Mouse (Mus musculus): ENCODE data around the gene Fam90a1b.
"Not testable (repeated sequence)": the region's sequence is repeated elsewhere in the genome, so short reads cannot be mapped to it uniquely, and the experiment has no call there.

The Fam90a1b gene

DNA sequence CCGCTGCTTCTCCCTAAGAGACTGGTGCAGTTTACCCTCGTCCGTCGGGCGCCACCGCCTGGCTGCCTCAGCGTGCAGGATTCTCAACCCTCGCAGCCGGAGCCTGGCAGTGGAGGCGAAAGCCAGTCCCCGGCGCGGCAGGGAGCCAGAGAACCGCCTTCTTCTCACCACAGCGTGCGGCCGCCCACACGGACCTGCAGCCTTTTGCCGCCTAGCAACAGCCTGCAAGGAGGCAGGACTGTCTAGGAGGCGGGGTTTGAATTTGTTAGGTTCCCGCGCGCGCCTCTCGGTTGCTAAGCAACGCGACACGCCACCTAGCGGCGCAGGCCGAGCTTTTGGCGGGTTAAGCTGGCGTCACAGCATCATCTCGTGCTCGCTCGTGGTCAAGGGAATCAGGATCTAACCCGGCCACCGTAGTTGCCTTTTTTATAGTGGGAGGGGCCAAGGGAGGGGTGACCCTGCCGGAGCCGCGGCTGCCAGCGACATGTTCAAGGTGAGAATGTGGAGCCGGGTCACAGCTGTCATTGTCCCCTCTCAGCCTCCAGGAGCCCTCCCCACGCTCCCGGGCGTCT is at the start of gene Fam90a1b, which contains the start of gene Apoo:
Gene Fam90a1b (minus strand): TSS at position 108 of the 572 bp plus-strand sequence.
Gene Apoo (plus strand): TSS at position 448 of the 572 bp plus-strand sequence.
- ChIA-PET POLR2A (interaction anchor here in 3 of 4 experiments (0.6 to 2.2 kb wide), 11 partner anchors 11 to 535 kb away, joined by 3 to 23 read pairs (median 3); partner anchors contain the start of genes Maged1 (in 2 of the 3), Eif2s3x (in 1 of the 3) and Pdk3 (in 1 of the 3)), CTCF (interaction anchor here in 3 of 4 experiments (0.6 to 1.3 kb wide), 8 partner anchors 19 to 379 kb away, joined by 3 to 7 read pairs (median 4); partner anchors contain the start of gene Maged1 (in 1 of the 3))

DNA sequence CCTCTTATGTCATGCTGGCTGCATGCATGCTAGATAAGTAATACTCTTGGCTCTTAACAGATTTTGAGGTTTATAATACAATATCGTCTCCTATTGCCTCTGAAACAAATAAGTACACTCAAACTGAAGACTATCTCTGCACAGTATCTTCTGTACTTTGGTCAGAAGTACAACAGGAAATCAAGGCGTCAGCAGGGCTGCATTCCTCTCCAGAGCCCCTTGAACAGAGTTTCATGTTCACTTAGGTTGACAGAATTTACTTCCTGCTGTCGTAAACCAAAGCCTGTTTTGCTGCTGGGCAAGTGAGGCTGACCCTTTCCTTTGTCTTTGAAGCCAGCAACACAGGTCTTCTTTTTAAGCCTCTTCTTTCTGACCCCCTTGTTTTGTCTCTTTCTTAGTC is 42.4 kb upstream of the Fam90a1b start:
- CTCF ChIA-PET, result no interaction called here
- POLR2A ChIA-PET, result no interaction called here

DNA sequence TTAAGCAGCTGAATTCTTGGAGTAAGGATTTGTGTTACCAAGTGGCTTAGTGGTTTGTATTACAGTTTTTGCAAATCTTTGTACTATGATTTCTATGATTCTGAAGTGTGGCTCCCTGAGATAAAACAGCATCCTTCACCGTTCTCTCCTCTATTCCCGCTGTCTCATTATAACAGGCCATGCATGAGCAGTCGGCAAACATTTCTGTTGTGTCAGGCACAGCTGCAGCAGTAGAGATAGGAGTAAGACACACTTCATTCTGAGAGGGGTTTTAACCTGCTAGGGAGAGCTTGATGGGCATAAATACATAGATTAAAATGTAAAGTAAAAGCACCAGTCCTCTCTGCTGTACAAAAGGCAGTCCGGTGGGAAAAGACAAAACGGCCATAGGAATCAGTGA is 12.2 kb upstream of the Fam90a1b start:
- CTCF ChIA-PET, result no interaction called here

DNA sequence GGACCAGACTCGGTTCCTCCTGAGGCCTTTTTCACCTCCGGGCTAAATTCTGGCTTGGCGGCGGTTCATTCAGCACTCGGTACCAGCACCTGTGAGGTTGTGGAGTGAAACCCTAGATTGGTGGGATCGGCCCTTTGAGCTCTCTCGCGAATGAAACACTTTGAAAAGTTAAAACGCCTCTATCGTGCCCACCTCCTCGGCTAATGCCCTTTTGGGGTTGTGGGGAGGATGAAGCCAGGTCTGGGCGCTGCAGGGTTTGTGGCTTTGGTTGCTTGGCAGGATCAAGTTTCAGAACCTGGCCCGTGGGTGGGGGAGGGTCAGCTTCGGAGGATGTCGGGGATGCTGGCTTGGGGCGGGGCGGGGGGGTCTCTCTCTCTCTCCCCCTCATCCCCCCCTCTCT is 671 bp upstream of the Fam90a1b start:
- ChIA-PET POLR2A (interaction anchor here in 3 of 4 experiments (0.6 to 2.2 kb wide), 9 partner anchors 11 to 535 kb away, joined by 3 to 23 read pairs (median 4); partner anchors contain the start of genes Maged1 (in 2 of the 3), Eif2s3x (in 1 of the 3) and Pdk3 (in 1 of the 3)), CTCF (interaction anchor here in 3 of 4 experiments (0.6 to 1.3 kb wide), 8 partner anchors 19 to 379 kb away, joined by 3 to 7 read pairs (median 4); partner anchors contain the start of gene Maged1 (in 1 of the 3))

More for the DNA sequence above, 12.2 kb upstream of the Fam90a1b start:
- POLR2A ChIA-PET, result interaction anchor here in 3 of 4 experiments (0.7 to 1.3 kb wide), 4 partner anchors 9 to 163 kb away, joined by 3 read pairs; partner anchors contain the start of genes Apoo (in 2 of the 3), Fam90a1b (in 1 of the 3) and Maged1 (in 1 of the 3)

DNA sequence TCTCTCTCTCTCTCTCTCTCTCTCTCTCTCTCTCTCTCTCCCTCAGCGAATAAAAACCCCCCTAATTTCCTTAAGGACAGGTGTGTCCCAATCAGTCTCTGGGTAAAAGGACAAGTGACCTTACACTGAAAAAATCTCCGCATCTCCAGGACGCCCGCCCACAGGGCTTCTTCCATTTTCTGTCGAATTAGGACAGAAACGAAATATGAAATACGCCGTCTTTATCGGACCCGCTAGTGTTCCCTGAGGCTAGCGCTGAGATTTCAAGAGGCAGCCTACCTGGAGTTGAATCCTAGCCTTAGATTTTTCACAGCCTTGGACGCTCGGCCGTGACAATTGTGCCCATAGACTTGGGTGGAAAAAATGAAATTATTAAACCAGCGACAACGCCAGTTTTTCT is 548 bp downstream of the Fam90a1b start:
- POLR2A ChIA-PET, result interaction anchor here in 2 of 4 experiments (0.7 kb wide), 2 partner anchors 75 to 87 kb away, joined by 3 read pairs; no protein-coding TSS in a partner anchor
- CTCF ChIA-PET, result interaction anchor here in 2 of 4 experiments (0.6 to 1.1 kb wide), 4 partner anchors 20 to 168 kb away, joined by 3 to 7 read pairs (median 4); no protein-coding TSS in a partner anchor

DNA sequence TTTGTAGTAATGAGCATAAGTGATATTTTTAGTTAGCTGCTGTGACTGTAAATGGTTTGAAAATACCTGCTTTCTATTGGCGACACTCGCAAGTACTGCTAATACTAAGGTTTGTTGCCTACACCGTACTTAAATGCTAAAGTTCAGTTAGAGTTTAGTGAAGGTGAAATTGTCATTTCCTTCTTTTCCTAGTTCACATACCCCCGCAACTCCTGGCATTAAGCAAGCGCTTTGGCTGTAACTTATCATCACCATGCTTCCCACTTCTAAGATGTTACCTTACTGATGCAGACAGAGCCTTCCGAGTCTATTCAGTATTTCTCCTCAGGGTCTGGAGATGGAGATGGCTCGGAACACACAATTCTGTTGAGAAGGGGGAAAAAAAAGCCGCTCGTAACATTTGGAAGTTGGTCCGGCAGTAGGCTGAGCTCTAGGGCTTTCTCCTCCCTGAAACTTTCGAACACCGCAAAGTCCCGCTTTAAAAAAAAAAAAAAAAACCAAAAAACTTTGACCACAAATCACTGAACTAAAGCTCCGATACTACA is 1.1 kb downstream of the Fam90a1b start:
- CTCF ChIA-PET, result interaction anchor here in 2 of 4 experiments (0.6 to 1.1 kb wide), 4 partner anchors 21 to 168 kb away, joined by 3 to 7 read pairs (median 4); no protein-coding TSS in a partner anchor
- POLR2A ChIA-PET, result interaction anchor here in 2 of 4 experiments (0.6 to 0.7 kb wide), 3 partner anchors 74 to 1027 kb away, joined by 3 read pairs; no protein-coding TSS in a partner anchor

DNA sequence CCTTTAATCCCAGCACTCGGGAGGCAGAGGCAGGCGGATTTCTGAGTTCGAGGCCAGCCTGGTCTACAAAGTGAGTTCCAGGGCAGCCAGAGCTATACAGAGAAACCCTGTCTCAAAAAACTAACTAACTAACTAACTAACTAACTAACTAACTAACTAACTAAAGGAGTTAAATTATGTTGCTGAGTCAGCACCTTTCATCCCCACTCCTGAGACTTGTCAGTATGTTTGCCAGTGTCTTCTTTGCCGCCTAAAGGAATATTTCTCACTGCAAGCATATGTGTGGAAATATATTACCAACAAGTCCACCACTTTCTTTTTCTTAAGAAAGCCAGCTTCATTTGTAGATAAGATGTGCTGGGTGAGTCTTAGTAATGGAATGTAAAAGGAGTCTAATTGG is 22.9 kb downstream of the Fam90a1b start:
- CTCF ChIA-PET, result not testable (repeated sequence)

DNA sequence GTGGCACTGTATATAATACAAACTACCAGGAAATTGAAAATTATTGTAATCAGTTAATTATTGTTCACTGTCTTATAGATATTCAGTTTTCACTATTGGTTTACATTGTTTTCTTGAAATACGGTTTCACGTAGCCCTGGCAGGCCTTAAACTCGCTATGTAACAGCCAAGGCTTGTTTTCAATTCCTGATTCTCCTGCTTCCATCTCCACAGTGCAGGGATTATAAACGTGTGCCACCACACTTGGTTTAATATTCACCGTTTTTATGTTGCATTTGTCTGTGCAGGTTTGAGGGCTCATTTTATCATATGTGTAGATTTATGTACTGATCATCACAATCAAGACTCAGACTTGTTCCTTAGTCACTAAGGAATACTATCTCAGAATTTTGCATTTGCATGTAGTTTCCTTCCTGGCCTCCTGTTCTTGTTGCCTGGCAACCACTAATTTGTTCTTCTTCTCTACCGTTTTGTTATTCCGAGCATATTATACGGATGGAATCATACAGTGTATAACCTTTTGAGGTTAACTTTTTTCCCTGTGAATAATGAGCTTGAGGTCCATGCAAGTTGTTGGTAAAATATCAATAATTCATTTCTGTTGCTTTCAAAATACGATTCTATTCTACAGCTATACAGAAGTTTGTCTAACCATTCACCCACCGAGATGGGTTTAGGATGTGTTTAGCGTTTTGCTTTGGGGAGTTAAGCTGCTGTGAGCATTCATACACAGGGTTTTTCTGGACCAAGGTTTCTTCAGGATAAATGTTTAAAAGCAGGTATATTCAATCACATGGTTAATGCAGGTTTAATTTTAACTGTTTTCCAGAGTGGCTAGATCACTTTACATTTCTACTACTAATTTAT is 45.3 kb downstream of the Fam90a1b start:
- ChIA-PET POLR2A (no interaction called here), CTCF (no interaction called here)

More for the DNA sequence above, 22.9 kb downstream of the Fam90a1b start:
- POLR2A ChIA-PET, result not testable (repeated sequence)
